Mouse (Mus musculus) hindbrain, embryonic 11.5 days (tissue): ENCODE measurements around the gene Atat1. TPM values are rescaled to one million over a fixed set of nuclear protein-coding genes. Genes with fewer than 3 reads are reported as not detected.
A peak's percentile ranks its signal among the peaks of the same experiment; 100 is the strongest.

Experiments used
- ATAC-seq: fragments of 200-750 bp; cut with Nextera tagmentation; 2 replicates; pipeline ENCODE4 v1.8.0; 2017; ENCODE audit warnings: mild to moderate bottlenecking, moderate TSS enrichment, moderate library complexity; ENCODE audit not compliant: low FRiP score
- DNase-seq: peaks from one replicate; pipeline ENCODE4 v3.0.0-alpha.2; 2015; ENCODE audit warnings: low spot score
- H3K27ac ChIP-seq: fragments of 300-500 bp; sonication (generic); 2 replicates; pipeline ENCODE4 v1.5.1; 2014; ENCODE audit warnings: mild to moderate bottlenecking, low read depth, low read length
- H3K27me3 ChIP-seq: fragments of 300-500 bp; sonication (generic); 2 replicates; pipeline ENCODE4 v1.6.1; 2014; ENCODE audit warnings: mild to moderate bottlenecking, low read length, moderate library complexity, mixed read lengths; ENCODE audit not compliant: control insufficient read depth, insufficient read depth
- H3K36me3 ChIP-seq: fragments of 300-500 bp; sonication (generic); 2 replicates; pipeline ENCODE4 v1.6.1; 2014; ENCODE audit warnings: mild to moderate bottlenecking, low read length, moderate library complexity, mixed read lengths; ENCODE audit not compliant: control insufficient read depth, insufficient read depth
- H3K4me1 ChIP-seq: fragments of 300-500 bp; sonication (generic); replicated peaks from 2 replicates; pipeline ENCODE4 v1.6.1; 2014; ENCODE audit warnings: low read length, mixed read lengths; ENCODE audit not compliant: control insufficient read depth, insufficient read depth
- H3K4me2 ChIP-seq: fragments of 300-500 bp; sonication (generic); replicated peaks from 2 replicates; pipeline ENCODE4 v1.6.1; 2014; ENCODE audit warnings: mild to moderate bottlenecking, low read depth, low read length
- H3K4me3 ChIP-seq: fragments of 300-500 bp; sonication (generic); 2 replicates; pipeline ENCODE4 v1.5.1; 2014; ENCODE audit warnings: low read depth, low read length
- H3K9ac ChIP-seq: fragments of 300-500 bp; sonication (generic); 2 replicates; pipeline ENCODE4 v1.6.1; 2014; ENCODE audit warnings: low read depth, low read length
- H3K9me3 ChIP-seq: fragments of 300-500 bp; sonication (generic); 2 replicates; pipeline ENCODE4 v1.6.1; 2016; ENCODE audit warnings: low read length; ENCODE audit not compliant: control insufficient read depth
- WGBS: fragments of 180-500 bp; shearing (Covaris S2); extraction: QIAGEN DNeasy Blood & Tissue Kit; methylation state at CpG from one replicate; pipeline ENCODE4 v1.1.7; 2014; 5-methylcytosine and 5-hydroxymethylcytosine counted together
- polyA plus RNA-seq: library from polyadenylated mRNA; unstranded; fragments of >200 nt; fragmentation: Nextera tagmentation; extraction: Ambion mirVana; gene quantifications from 2 replicates; pipeline ENCODE4 v1.2.1, GENCODE M21; 2014

The Atat1 gene
- polyA plus RNA-seq, 1 experiment from 2014 or later, result 243 TPM

DNA sequence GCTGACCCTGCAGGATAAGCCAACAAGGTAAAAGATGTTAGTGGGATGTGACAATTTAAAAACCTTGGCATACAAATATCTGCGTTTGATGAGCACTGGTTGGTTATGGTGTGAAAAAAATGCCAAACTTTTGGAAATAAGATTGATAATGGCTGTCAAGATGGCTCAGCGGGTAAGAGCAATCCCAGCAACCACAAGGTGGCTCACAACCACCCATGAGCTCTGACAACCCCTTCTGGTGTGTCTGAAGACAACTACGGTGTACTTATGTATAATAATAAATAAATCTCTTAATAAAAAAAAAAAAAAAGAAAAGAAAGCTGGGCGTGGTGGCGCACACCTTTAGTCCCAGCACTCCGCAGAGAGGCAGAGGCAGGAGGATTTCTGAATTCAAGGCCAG lies 5.1 kb upstream of the Atat1 start:
- no peaks in the 10 kb centered on the region for H3K9me3 ChIP-seq
- H3K27me3 ChIP-seq, result no peaks in the 10 kb centered on the region
- no peak overlapping the region for H3K27ac ChIP-seq
- no peak overlapping the region for H3K9ac ChIP-seq
- H3K4me1 ChIP-seq, result peaks cover 3% of the 10 kb centered on the region; the same call in 1 of the 2 replicates
- H3K36me3 ChIP-seq, result no peaks in the 10 kb centered on the region
- WGBS, result 82% methylated on average over 6 of the region's 6 CpGs
- DNase-seq (no peak), ATAC-seq (no peak)
- H3K4me2 ChIP-seq, result 0 out of 2 replicates have a peak overlapping the region, but pooled peaks have one; percentile 64
- no peak overlapping the region; the same call in 1 of the 2 replicates for H3K4me3 ChIP-seq

DNA sequence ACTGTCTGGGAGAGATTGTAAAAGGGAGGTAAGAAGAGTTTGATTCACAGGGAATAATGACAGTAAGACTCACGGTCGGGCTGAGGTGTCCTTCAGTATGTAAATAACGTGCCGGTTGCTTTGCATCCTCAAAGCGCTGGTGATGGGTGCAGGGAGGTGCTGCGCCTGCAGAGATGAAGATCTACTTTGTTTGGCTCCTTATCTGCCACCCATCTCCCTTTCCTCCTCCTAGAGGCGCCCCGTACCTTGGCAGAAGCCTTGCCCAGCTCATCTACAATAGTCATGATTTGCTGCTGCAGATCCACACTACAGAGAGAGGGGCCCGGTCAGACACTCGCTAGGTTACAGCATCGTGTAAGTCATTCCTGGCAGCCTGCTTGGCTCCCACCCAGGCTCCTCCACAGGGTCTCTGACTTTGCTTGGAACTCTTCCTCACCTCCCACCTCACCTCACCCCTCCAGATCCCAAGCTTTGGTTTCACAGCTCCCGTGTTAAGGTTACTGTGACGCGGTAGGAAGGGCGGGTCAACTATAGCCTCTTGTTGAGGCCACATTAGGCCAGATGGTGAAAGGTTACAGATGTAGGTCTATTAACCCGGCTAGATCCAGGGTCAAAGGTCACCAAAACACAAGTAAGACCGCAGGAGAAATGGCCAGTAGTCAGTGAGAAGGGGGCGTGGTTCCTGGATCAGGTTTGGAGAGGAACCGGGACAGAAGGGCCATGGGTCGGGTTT lies 523 bp downstream of the Atat1 start:
- H3K36me3 ChIP-seq, result no peaks in the 10 kb centered on the region
- peak overlapping the region; percentile 62 for H3K27ac ChIP-seq
- DNase-seq (no peak), ATAC-seq (peak; percentile 58)
- no peaks in the 10 kb centered on the region for H3K27me3 ChIP-seq
- peak overlapping the region; percentile 74 for H3K4me3 ChIP-seq
- WGBS, result 24% methylated on average over 20 of the region's 20 CpGs
- peak overlapping the region; percentile 78 for H3K4me2 ChIP-seq
- H3K4me1 ChIP-seq, result no peaks in the 10 kb centered on the region
- H3K9ac ChIP-seq, result peak overlapping the region; percentile 79
- H3K9me3 ChIP-seq, result no peaks in the 10 kb centered on the region

DNA sequence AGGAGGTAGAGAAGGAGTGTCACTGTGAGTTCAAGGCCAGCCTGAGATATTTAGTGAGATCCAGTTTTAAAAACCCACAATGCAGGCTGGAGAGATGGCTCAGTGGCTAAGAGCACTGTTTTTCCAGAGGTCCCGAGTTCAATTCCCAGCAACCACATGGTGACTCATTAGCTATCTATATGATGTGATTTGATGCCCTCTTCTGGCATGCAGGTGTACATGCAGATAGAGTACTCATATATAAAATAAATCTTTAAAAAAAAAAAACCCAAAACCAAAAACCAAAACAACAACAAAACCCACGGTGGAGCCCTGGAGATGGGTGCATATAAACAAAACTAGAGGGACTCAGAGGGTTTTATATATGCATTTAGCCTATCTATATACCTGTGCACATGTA lies 2.3 kb downstream of the Atat1 start:
- no peak overlapping the region for H3K9ac ChIP-seq
- H3K27me3 ChIP-seq, result no peaks in the 10 kb centered on the region
- H3K4me1 ChIP-seq, result no peaks in the 10 kb centered on the region
- peaks cover 4% of the 10 kb centered on the region; the same call in 1 of the 2 replicates for H3K36me3 ChIP-seq
- H3K9me3 ChIP-seq, result no peaks in the 10 kb centered on the region
- DNase-seq, result no peak
- no peak overlapping the region for H3K4me2 ChIP-seq
- WGBS, result 87% methylated on average over 2 of the region's 2 CpGs
- no peak overlapping the region for H3K27ac ChIP-seq
- ATAC-seq, result no peak
- H3K4me3 ChIP-seq, result no peak overlapping the region

DNA sequence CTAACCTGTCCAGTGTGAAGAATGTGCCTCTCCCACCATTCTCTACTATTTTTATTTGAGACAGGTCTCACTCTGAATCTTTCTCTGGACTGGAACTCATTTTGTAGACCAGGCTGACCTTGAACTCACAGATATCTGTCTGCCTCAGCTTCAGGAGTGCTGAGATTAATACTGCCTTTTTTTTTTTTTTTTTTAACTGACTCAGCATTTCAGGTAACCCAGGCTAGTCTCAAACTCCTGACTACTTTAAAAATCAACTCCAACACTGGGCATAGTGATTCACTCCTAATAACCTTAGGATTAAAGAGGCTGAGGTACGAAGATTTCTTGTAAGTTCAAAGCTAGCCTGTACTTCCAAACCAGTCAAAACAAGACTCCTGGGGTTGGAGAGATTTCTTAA lies 4.3 kb downstream of the Atat1 start:
- H3K4me1 ChIP-seq, result no peaks in the 10 kb centered on the region
- H3K36me3 ChIP-seq, result peaks cover 4% of the 10 kb centered on the region; the same call in 1 of the 2 replicates
- H3K9me3 ChIP-seq, result no peaks in the 10 kb centered on the region
- ATAC-seq (no peak), DNase-seq (no peak)
- no peak overlapping the region for H3K4me3 ChIP-seq
- H3K9ac ChIP-seq, result no peak overlapping the region
- 97% methylated on average over 1 of the region's 1 CpGs for WGBS
- no peak overlapping the region for H3K4me2 ChIP-seq
- no peaks in the 10 kb centered on the region for H3K27me3 ChIP-seq
- no peak overlapping the region for H3K27ac ChIP-seq

- H3K9ac ChIP-seq, result no peak overlapping the region
- no peak for DNase-seq
- no peaks in the 10 kb centered on the region for H3K4me1 ChIP-seq
- no peak overlapping the region for H3K4me2 ChIP-seq
- H3K9me3 ChIP-seq, result no peaks in the 10 kb centered on the region
- no peaks in the 10 kb centered on the region for H3K27me3 ChIP-seq
- WGBS, result 91% methylated on average over 4 of the region's 4 CpGs
- H3K27ac ChIP-seq, result no peak overlapping the region
- H3K4me3 ChIP-seq, result no peak overlapping the region
- ATAC-seq, result no peak
- H3K36me3 ChIP-seq, result peaks cover 4% of the 10 kb centered on the region; the same call in 1 of the 2 replicates
Measured at GRCm38 (mm10) chr17:35903992-35904355, 5.9 kb downstream of the Atat1 start.

GRCm38 (mm10) chr17:35903343-35903991 lies 6.4 kb downstream of the Atat1 start:
- DNase-seq, result no peak
- Histone ChIP-seq H3K9me3 (no peaks in the 10 kb centered on the region), H3K4me3 (no peak overlapping the region), H3K27ac (no peak overlapping the region), H3K4me1 (no peaks in the 10 kb centered on the region), H3K9ac (no peak overlapping the region), H3K27me3 (no peaks in the 10 kb centered on the region), H3K4me2 (no peak overlapping the region), H3K36me3 (peaks cover 4% of the 10 kb centered on the region; the same call in 1 of the 2 replicates)
- ATAC-seq, result no peak
- 93% methylated on average over 9 of the region's 9 CpGs for WGBS

DNA sequence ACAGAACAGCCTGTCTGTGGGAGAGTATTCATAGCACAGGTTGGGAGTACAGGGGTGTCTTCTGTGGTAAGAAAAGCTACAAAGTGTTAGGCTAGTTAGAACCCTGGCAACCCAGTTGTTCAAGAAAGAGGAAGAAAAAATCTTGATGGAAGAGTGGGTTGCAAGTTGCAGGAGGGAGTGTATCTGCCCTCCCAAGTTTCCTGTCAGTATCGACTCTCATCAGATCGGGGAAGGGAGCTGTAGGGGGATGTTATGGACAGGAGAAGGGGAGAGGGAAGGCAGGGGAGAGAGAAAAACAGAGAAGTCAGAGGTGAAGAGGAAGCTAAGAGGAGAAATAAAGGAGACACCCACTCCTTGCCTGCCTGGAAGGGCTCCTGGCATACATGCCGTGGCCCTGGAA lies 9.2 kb downstream of the Atat1 start:
- DNase-seq, result no peak
- no peak overlapping the region for H3K9ac ChIP-seq
- peaks cover 3% of the 10 kb centered on the region; the same call in 1 of the 2 replicates for H3K4me1 ChIP-seq
- peaks cover 4% of the 10 kb centered on the region; the same call in 1 of the 2 replicates for H3K36me3 ChIP-seq
- ATAC-seq, result no peak
- H3K9me3 ChIP-seq, result no peaks in the 10 kb centered on the region
- no peak overlapping the region for H3K4me2 ChIP-seq
- H3K4me3 ChIP-seq, result no peak overlapping the region
- no peak overlapping the region for H3K27ac ChIP-seq
- no peaks in the 10 kb centered on the region for H3K27me3 ChIP-seq
- WGBS, result 91% methylated on average over 3 of the region's 3 CpGs

DNA sequence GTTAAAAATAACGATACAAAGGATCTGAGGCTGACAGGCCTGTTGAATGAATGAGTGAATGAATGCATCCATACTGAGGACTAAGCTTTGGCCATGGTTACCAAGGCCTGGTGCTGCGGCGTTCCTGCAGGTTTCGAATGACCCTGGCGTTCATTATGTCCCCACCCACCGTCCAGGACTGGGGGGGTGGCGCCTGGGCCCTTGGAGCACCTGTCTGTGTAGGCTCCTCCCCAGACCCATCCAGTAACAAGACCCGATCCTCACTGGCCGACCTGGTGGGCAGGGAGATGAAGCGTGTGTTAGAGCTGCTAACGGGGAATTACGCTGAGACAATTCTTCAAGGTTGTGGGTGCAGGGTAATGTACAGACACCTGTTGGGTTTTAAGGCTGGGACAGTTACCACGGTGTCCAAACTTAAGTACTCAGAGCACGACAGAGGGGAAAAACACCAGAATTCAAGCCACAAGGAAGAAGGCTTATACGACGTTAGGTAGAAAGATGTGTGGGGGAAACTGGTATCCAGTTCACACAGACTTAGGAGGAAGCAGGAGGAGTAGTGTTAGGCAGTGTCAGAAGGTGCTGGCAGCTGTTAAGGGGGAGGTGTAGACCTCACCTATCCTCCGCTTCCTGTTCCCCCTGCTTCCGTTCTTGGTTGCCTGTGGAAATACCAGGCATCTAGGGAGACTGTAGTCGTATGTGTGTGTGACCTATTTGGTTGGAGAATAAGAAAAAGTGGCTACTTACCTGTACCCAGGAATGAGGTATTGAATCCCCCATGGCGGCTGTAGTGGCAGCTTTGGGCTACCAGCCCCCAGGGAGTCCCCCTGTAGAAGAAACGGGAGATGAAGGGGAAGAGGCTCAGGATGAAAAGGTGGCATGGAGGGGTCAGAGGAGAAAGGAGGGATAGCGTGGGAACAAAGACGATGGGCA lies 12.0 kb downstream of the Atat1 start:
- peak overlapping the region; percentile 84; the same call in 1 of the 2 replicates for H3K9ac ChIP-seq
- no peaks in the 10 kb centered on the region for H3K27me3 ChIP-seq
- 46% methylated on average over 23 of the region's 23 CpGs for WGBS
- no peaks in the 10 kb centered on the region; the same call in 1 of the 2 replicates for H3K36me3 ChIP-seq
- ATAC-seq, result peak; percentile 56
- no peak for DNase-seq
- no peaks in the 10 kb centered on the region for H3K9me3 ChIP-seq
- H3K27ac ChIP-seq, result peak overlapping the region; percentile 47; the same call in 1 of the 2 replicates
- peak overlapping the region; percentile 19; the same call in 1 of the 2 replicates for H3K4me2 ChIP-seq
- peak overlapping the region; percentile 78; the same call in 1 of the 2 replicates for H3K4me3 ChIP-seq
- H3K4me1 ChIP-seq, result peaks cover 3% of the 10 kb centered on the region; the same call in 1 of the 2 replicates
